Mouse (Mus musculus) midbrain, postnatal 0 days (tissue): Measurements from ENCODE around the gene Peli3. TPM values are rescaled to one million over a fixed set of nuclear protein-coding genes. Genes with fewer than 3 reads are reported as not detected.
A peak's percentile ranks its signal among the peaks of the same experiment; 100 is the strongest.

Experiments used
- ATAC-seq: fragments of 200-750 bp; cut with Nextera tagmentation; 2 replicates; pipeline ENCODE4 v1.8.0; 2017; ENCODE audit warnings: moderate number of reproducible peaks, mild to moderate bottlenecking, moderate TSS enrichment, moderate library complexity; ENCODE audit not compliant: low FRiP score
- DNase-seq: peaks from one replicate; pipeline ENCODE4 v3.0.0-alpha.2; 2015; ENCODE audit warnings: low spot score
- H3K27ac ChIP-seq: fragments of 300-500 bp; sonication (generic); 2 replicates; pipeline ENCODE4 v1.5.1; 2014; ENCODE audit warnings: low read depth, mild to moderate bottlenecking, low read length, mixed read lengths
- H3K27me3 ChIP-seq: fragments of 300-500 bp; sonication (generic); 2 replicates; pipeline ENCODE4 v1.6.1; 2014; ENCODE audit warnings: low read length, control low read depth, mixed read lengths; ENCODE audit not compliant: insufficient read depth
- H3K36me3 ChIP-seq: fragments of 300-500 bp; sonication (generic); 2 replicates; pipeline ENCODE4 v1.6.1; 2014; ENCODE audit warnings: low read length, control low read depth, mixed read lengths; ENCODE audit not compliant: insufficient read depth
- H3K4me1 ChIP-seq: fragments of 300-500 bp; sonication (generic); 2 replicates; pipeline ENCODE4 v1.6.1; 2014; ENCODE audit warnings: mild to moderate bottlenecking, control low read depth, antibody characterized with exemption, low read length, mixed read lengths; ENCODE audit not compliant: insufficient read depth
- H3K4me2 ChIP-seq: fragments of 300-500 bp; sonication (generic); 2 replicates; pipeline ENCODE4 v1.6.1; 2014; ENCODE audit warnings: low read depth, mild to moderate bottlenecking, low read length, mixed read lengths; ENCODE audit not compliant: poor library complexity, severe bottlenecking
- H3K4me3 ChIP-seq: fragments of 300-500 bp; sonication (generic); 2 replicates; pipeline ENCODE4 v1.5.1; 2014; ENCODE audit warnings: low read depth, mild to moderate bottlenecking, low read length, moderate library complexity
- H3K9ac ChIP-seq: fragments of 300-500 bp; sonication (generic); replicated peaks from 2 replicates; pipeline ENCODE4 v1.6.1; 2014; ENCODE audit warnings: mild to moderate bottlenecking, low read length, moderate library complexity, mixed read lengths; ENCODE audit not compliant: poor library complexity, severe bottlenecking
- H3K9me3 ChIP-seq: fragments of 300-500 bp; sonication (generic); 2 replicates; pipeline ENCODE4 v1.6.1; 2016; ENCODE audit warnings: low read length, control low read depth
- CTCF ChIP-seq: IDR thresholded peaks from 2 replicates; pipeline ENCODE4 v1.5.1; 2016; ENCODE audit warnings: antibody characterized with exemption, mild to moderate bottlenecking
- WGBS: fragments of 180-500 bp; shearing (Covaris S2); extraction: QIAGEN DNeasy Blood & Tissue Kit; methylation state at CpG from one replicate; pipeline ENCODE4 v1.1.7; 2014; 5-methylcytosine and 5-hydroxymethylcytosine counted together
- polyA plus RNA-seq: library from polyadenylated mRNA; unstranded; fragments of >200 nt; fragmentation: Nextera tagmentation; extraction: Ambion mirVana; gene quantifications from 2 replicates; pipeline ENCODE4 v1.2.1, GENCODE M21; 2015
- total RNA-seq: library from RNA; depleted of rRNA; stranded (reverse); fragments of >200 nt; gene quantifications from 2 replicates; pipeline ENCODE4 v1.2.3, GENCODE M21; 2014; rRNA removed

Gene Peli3
- total RNA-seq = 10.9 and 24.4 TPM in 2 replicates
- polyA plus RNA-seq = 8.4 and 8.6 TPM in 2 replicates

- H3K27me3 ChIP-seq = no peaks in the 10 kb centered on the region
- ATAC-seq (peak; percentile 93), DNase-seq (peak; percentile 88)
- H3K4me2 ChIP-seq = peak within 1 kb of the TSS; percentile 60
- peak within 1 kb of the TSS; percentile 83 for H3K27ac ChIP-seq
- H3K9ac ChIP-seq = peak within 1 kb of the TSS; percentile 78
- H3K9me3 ChIP-seq = no peaks in the 10 kb centered on the region
- peaks cover 6% of the 10 kb centered on the region; the same call in 1 of the 2 replicates for H3K4me1 ChIP-seq
- H3K36me3 ChIP-seq = peaks cover 5% of the 10 kb centered on the region; the same call in 1 of the 2 replicates
- H3K4me3 ChIP-seq = peak within 1 kb of the TSS; percentile 61
- 0% methylated on average over 45 of the region's 55 CpGs for WGBS
- no peak for TF ChIP-seq CTCF
Observed at GRCm38 (mm10) chr19:4942551-4943252, at the start of gene Peli3. Gene Peli3 (minus strand): TSS chr19:4943127.

GRCm38 (mm10) chr19:4992371-4992770 lies 49.4 kb upstream of the Peli3 start:
- Histone ChIP-seq H3K27me3 (no peaks in the 10 kb centered on the region), H3K9me3 (no peaks in the 10 kb centered on the region), H3K4me1 (peaks cover 25% of the 10 kb centered on the region; the same call in 1 of the 2 replicates), H3K9ac (no peak overlapping the region), H3K36me3 (no peaks in the 10 kb centered on the region), H3K27ac (no peak overlapping the region), H3K4me3 (no peak overlapping the region), H3K4me2 (no peak overlapping the region)
- no peak for TF ChIP-seq CTCF
- ATAC-seq (no peak), DNase-seq (no peak)
- WGBS = 16% methylated on average over 8 of the region's 8 CpGs

GRCm38 (mm10) chr19:4990716-4991115 lies 47.8 kb upstream of the Peli3 start:
- peak; percentile 21 for DNase-seq

GRCm38 (mm10) chr19:4990256-4990625 lies 47.3 kb upstream of the Peli3 start, which contains the start of gene Npas4:
Gene Npas4 (minus strand): TSS chr19:4990316.
- ATAC-seq (no peak), DNase-seq (no peak)
- Histone ChIP-seq H3K27me3 (peaks cover 11% of the 10 kb centered on the region), H3K4me3 (peak within 1 kb of the TSS; percentile 55), H3K27ac (peak within 1 kb of the TSS; percentile 62), H3K9ac (peak within 1 kb of the TSS; percentile 71), H3K4me1 (peaks cover 23% of the 10 kb centered on the region; the same call in 1 of the 2 replicates), H3K9me3 (no peaks in the 10 kb centered on the region), H3K36me3 (peaks cover 17% of the 10 kb centered on the region), H3K4me2 (peak within 1 kb of the TSS; percentile 74)
- WGBS = 9% methylated on average over 4 of the region's 4 CpGs
- TF ChIP-seq CTCF = no peak; the same call in 1 of the 2 replicates

More at GRCm38 (mm10) chr19:4990716-4991115, 47.8 kb upstream of the Peli3 start:
- peaks cover 23% of the 10 kb centered on the region; the same call in 1 of the 2 replicates for H3K4me1 ChIP-seq
- WGBS = 2% methylated on average over 15 of the region's 22 CpGs
- H3K4me2 ChIP-seq = peak overlapping the region; percentile 74
- H3K9me3 ChIP-seq = no peaks in the 10 kb centered on the region
- peak overlapping the region; percentile 26 for H3K4me3 ChIP-seq
- 0 out of 2 replicates have a peak, but pooled peaks have one; percentile 26 for ATAC-seq
- H3K36me3 ChIP-seq = peaks cover 14% of the 10 kb centered on the region
- no peak for TF ChIP-seq CTCF
- peaks cover 9% of the 10 kb centered on the region for H3K27me3 ChIP-seq
- 0 out of 2 replicates have a peak overlapping the region, but pooled peaks have one; percentile 24 for H3K9ac ChIP-seq
- no peak overlapping the region for H3K27ac ChIP-seq

- Histone ChIP-seq H3K4me3 (peak overlapping the region; percentile 55), H3K27me3 (peaks cover 14% of the 10 kb centered on the region), H3K27ac (peak overlapping the region; percentile 62), H3K4me1 (peaks cover 19% of the 10 kb centered on the region; the same call in 1 of the 2 replicates), H3K4me2 (peak overlapping the region; percentile 74), H3K9me3 (no peaks in the 10 kb centered on the region), H3K36me3 (peaks cover 17% of the 10 kb centered on the region), H3K9ac (peak overlapping the region; percentile 71)
- DNase-seq = peak; percentile 83
- peak; percentile 79 for ATAC-seq
- WGBS = 6% methylated on average over 44 of the region's 47 CpGs
- peak; percentile 35 for TF ChIP-seq CTCF
Observed at GRCm38 (mm10) chr19:4989434-4990255, 46.7 kb upstream of the Peli3 start.
